Mouse (Mus musculus) erythroblast, embryonic 14.5 days (primary cell): ENCODE measurements around the gene Entpd6.

Source experiments
- GATA1 ChIP-seq: IDR thresholded peaks from 2 replicates; pipeline ENCODE4 v1.6.1; 2012; ENCODE audit warnings: low read length, inconsistent platforms, mixed read lengths
- TAL1 ChIP-seq: IDR thresholded peaks from 3 replicates; pipeline ENCODE4 v1.6.1; 2012; ENCODE audit warnings: low read length, inconsistent platforms, mixed read lengths

DNA sequence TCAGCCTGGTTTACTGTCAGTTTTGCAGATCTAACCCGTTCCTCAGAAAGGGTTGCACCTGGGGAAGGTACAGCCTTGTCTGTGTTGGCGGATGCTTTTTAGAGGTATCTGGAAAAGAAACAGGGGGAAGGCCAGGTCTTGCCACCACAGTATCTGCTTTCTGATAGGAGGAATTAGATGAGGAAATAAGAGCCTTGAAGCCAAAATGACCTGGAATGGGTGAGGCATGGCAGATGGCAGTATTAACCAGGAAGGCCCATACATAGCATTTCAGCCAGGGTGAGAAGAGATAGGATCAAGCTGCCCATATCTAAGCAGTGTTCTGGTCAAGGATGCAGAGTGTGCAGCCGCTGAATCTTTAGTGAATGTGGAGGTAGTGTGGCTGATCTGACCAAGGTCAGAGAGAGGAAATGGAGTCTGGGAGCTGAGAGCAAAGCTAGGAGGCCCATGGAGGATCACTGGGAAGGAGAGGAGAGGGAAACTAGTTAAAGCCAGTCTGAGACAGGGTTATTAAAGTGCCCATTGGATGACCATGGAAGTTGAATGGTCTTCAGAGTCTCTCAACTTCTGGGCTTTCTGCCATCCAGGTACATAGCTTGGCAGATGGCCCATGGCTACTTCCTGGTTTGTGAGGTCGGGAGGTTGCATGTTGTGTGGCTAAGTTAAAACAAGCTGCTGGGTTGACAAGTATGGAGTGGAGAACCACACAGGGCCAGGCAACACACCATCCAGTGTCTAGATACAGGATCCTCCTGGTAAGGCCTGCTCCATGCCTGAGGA, 17.4 kb downstream of the Entpd6 start:
- TF ChIP-seq GATA1 (no peak), TAL1 (no peak)
